Mouse (Mus musculus): ENCODE measurements around the gene Accs. TPM values are rescaled to one million over a fixed set of nuclear protein-coding genes. Genes with fewer than 3 reads are reported as not detected.

Gene Accs
- 16.0 and 16.2 TPM in 2 replicates for polyA plus RNA-seq (2012; rRNA removed)

GRCm38 (mm10) chr2:93849505-93850089, at the start of gene Accs:
TSS of gene Accs (minus strand) at chr2:93849943.

GRCm38 (mm10) chr2:93869107-93869600, 19.4 kb upstream of the Accs start, which contains the start of gene Accsl:
TSS of gene Accsl (minus strand) at chr2:93869157.

DNA sequence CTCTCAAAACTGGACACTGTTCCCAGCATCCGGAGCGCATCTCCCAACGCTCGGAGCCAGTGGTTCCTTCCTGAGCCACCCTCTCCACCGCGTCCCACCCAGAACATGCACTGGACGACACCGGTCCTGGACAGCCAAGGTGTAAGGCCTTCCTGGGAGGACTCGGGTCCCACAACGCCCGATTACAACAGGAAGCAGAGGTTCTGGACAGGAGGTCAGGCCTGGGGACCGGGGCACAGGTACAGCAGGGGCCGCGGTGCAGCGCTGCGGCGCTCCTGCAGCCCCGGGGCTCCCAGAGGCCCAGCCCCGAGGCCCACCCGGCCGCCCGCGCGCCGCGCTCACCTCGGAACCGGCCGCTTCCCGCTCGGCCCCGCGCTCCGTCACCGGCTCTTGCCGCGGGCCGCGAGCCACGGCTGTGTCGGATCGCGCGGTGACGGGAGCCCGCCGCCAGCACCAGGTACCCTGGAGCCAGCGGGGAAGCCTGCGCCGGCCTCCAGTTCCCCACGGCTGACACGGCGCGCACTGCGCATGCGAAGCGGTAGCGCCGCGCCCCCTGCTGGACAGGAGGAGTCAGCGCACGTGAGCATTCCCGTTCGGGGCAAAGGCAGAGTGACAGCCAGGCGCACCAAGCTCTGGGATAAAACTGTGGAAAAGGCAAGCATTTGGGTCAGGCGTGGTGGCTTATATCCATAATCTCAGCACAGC, 27.5 kb downstream of the Accs start, which contains the start of gene Ext2:
TSS of gene Ext2 (minus strand) at position 524 of the 705 bp plus-strand sequence.

Other genes starting within 250 kb of the Accs start
- 1.3 and 1.4 TPM in 2 replicates for gene Alx4, start 207.6 kb downstream of the Accs start, polyA plus RNA-seq (2012; rRNA removed)
- gene Ext2, start 27.4 kb downstream of the Accs start, polyA plus RNA-seq (2012; rRNA removed) = 35.8 and 38.9 TPM in 2 replicates
- 0.41 and 0.52 TPM in 2 replicates for gene Accsl, start 19.2 kb upstream of the Accs start, polyA plus RNA-seq (2012; rRNA removed)
- 41.3 and 49.2 TPM in 2 replicates for gene Gm13889, start 107.3 kb upstream of the Accs start, polyA plus RNA-seq (2012; rRNA removed)
- 0.19 TPM in 1 of 2 replicates, not detected in the other for gene Gm27027, start 146.4 kb upstream of the Accs start, polyA plus RNA-seq (2012; rRNA removed)
- 56.1 and 59.2 TPM in 2 replicates for gene Alkbh3, start 160.9 kb upstream of the Accs start, polyA plus RNA-seq (2012; rRNA removed)